Mouse (Mus musculus) limb, embryonic 11.5 days (tissue): ENCODE measurements at regions not wholly inside any gene's neighbourhood (a gene's known extent, or its start where the extent isn't known, plus 50 kb on each side); places are given as distances from the start of the nearest gene placed in this dataset.

Experiments
- ATAC-seq: fragments of 200-750 bp; cut with Nextera tagmentation; 2 replicates; pipeline ENCODE4 v1.8.0; 2017; ENCODE audit warnings: low read depth; ENCODE audit not compliant: insufficient number of reproducible peaks, low FRiP score, low TSS enrichment
- DNase-seq: peaks from one replicate; pipeline ENCODE4 v3.0.0-alpha.2; 2015; ENCODE audit warnings: low spot score
- H3K27ac ChIP-seq: fragments of 300-500 bp; sonication (generic); replicated peaks from 2 replicates; pipeline ENCODE4 v1.5.1; 2014; ENCODE audit warnings: low read depth, mild to moderate bottlenecking, low read length
- H3K27me3 ChIP-seq: fragments of 300-500 bp; sonication (generic); 2 replicates; pipeline ENCODE4 v1.6.1; 2014; ENCODE audit warnings: mild to moderate bottlenecking, low read length, mixed read lengths; ENCODE audit not compliant: control insufficient read depth, insufficient read depth
- H3K36me3 ChIP-seq: fragments of 300-500 bp; sonication (generic); 2 replicates; pipeline ENCODE4 v1.6.1; 2014; ENCODE audit warnings: mild to moderate bottlenecking, low read length, moderate library complexity, mixed read lengths; ENCODE audit not compliant: control insufficient read depth, insufficient read depth
- H3K4me1 ChIP-seq: fragments of 300-500 bp; sonication (generic); 2 replicates; pipeline ENCODE4 v1.6.1; 2014; ENCODE audit warnings: low read length, mixed read lengths; ENCODE audit not compliant: control insufficient read depth, insufficient read depth
- H3K4me2 ChIP-seq: fragments of 300-500 bp; sonication (generic); 2 replicates; pipeline ENCODE4 v1.6.1; 2014; ENCODE audit warnings: low read depth, mild to moderate bottlenecking, moderate library complexity; ENCODE audit not compliant: severe bottlenecking
- H3K4me3 ChIP-seq: fragments of 300-500 bp; sonication (generic); 2 replicates; pipeline ENCODE4 v1.5.1; 2014; ENCODE audit warnings: low read depth, low read length
- H3K9ac ChIP-seq: fragments of 300-500 bp; sonication (generic); 2 replicates; pipeline ENCODE4 v1.6.1; 2014; ENCODE audit warnings: mild to moderate bottlenecking, low read length
- H3K9me3 ChIP-seq: fragments of 300-500 bp; sonication (generic); 2 replicates; pipeline ENCODE4 v1.6.1; 2016; ENCODE audit warnings: low read length; ENCODE audit not compliant: control insufficient read depth
- WGBS: fragments of 180-500 bp; shearing (Covaris S2); extraction: QIAGEN DNeasy Blood & Tissue Kit; methylation state at CpG from one replicate; pipeline ENCODE4 v1.1.7; 2014; 5-methylcytosine and 5-hydroxymethylcytosine counted together

DNA sequence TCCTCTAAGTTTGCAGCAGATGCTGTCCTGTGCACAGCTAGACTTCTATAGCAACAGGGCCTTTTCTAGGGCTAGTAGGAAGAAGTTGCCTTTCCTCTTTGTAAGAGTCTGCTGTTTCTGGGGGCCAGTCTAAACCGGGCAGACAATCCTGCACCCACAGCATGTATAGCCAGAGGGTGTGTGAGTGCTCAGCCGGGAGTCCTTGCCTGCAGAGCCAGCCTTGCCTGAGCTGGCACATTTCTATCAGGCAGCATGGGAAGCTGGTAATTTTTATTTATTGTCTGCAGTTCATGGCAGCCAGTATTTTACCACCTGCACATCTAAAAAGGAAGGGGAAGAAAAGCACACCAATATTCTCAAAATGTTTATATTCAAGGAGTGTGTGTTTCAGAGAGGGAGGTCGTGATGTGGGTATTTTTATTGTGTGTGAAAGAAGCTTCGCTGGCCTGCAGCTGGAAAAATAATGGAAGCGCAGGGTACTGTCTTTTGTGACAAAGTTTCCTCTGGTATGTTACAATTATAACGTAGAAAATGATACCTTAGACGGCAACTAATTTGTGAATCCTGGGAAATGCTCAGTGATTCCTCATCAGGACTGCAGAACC is 940.5 kb downstream of the 5730522E02Rik start:
- Histone ChIP-seq H3K9ac (no peak overlapping the region), H3K36me3 (no peaks in the 10 kb centered on the region), H3K4me3 (no peak overlapping the region), H3K9me3 (no peaks in the 10 kb centered on the region; the same call in 1 of the 2 replicates), H3K27ac (no peak overlapping the region), H3K4me1 (no peaks in the 10 kb centered on the region), H3K27me3 (no peaks in the 10 kb centered on the region), H3K4me2 (no peak overlapping the region)
- 27% methylated on average over 7 of the region's 7 CpGs for WGBS
- no peak for ATAC-seq
- DNase-seq, result no peak

DNA sequence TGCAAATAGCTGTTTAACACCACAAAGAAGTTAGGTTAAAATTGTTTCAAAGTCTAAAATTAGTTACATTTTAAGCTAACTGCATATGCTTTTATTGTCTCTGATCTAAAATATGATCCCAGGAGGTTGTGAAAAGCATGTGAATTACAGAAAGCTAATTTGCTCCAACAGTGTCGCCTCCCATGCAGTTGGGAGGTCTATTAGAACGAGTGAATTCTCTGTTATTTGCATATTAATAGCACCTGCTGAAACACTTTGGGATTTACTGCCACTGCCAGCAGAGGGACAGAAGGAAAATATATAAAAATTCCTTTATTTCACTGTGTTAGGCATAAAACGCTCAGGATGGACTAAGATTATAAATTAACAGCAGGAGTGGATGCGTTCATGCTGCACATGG is 947.7 kb downstream of the 5730522E02Rik start:
- no peaks in the 10 kb centered on the region for H3K4me1 ChIP-seq
- ATAC-seq, result no peak
- DNase-seq, result no peak
- no peak overlapping the region for H3K4me2 ChIP-seq
- no peak overlapping the region for H3K4me3 ChIP-seq
- no peaks in the 10 kb centered on the region for H3K36me3 ChIP-seq
- WGBS, result 35% methylated on average over 4 of the region's 4 CpGs
- H3K27me3 ChIP-seq, result no peaks in the 10 kb centered on the region
- H3K9me3 ChIP-seq, result no peaks in the 10 kb centered on the region; the same call in 1 of the 2 replicates
- H3K9ac ChIP-seq, result no peak overlapping the region
- H3K27ac ChIP-seq, result no peak overlapping the region

- Histone ChIP-seq H3K4me2 (no peak overlapping the region), H3K9ac (no peak overlapping the region), H3K27ac (no peak overlapping the region), H3K4me1 (no peaks in the 10 kb centered on the region), H3K27me3 (no peaks in the 10 kb centered on the region), H3K9me3 (no peaks in the 10 kb centered on the region), H3K36me3 (no peaks in the 10 kb centered on the region), H3K4me3 (no peak overlapping the region)
- no peak for DNase-seq
- no peak for ATAC-seq
- WGBS, result 89% methylated on average over 1 of the region's 1 CpGs
Observed at GRCm38 (mm10) chr11:25259691-25260090, 950.9 kb downstream of the 5730522E02Rik start.

GRCm38 (mm10) chr11:25233360-25233890 is 977.1 kb downstream of the 5730522E02Rik start:
- no peak for ATAC-seq
- WGBS, result 93% methylated on average over 4 of the region's 4 CpGs
- no peaks in the 10 kb centered on the region for H3K4me1 ChIP-seq
- no peak overlapping the region for H3K9ac ChIP-seq
- no peaks in the 10 kb centered on the region for H3K9me3 ChIP-seq
- H3K27ac ChIP-seq, result no peak overlapping the region
- no peaks in the 10 kb centered on the region for H3K27me3 ChIP-seq
- H3K4me3 ChIP-seq, result no peak overlapping the region
- no peak for DNase-seq
- H3K36me3 ChIP-seq, result no peaks in the 10 kb centered on the region
- H3K4me2 ChIP-seq, result no peak overlapping the region
